Mouse (Mus musculus) brain, embryonic 14.5 days (tissue): ENCODE results near the gene Flvcr2.

Experiments used
- CTCF ChIP-seq: fragments of 200-500 bp; IDR thresholded peaks from 2 replicates; pipeline ENCODE4 v1.5.1; 2012; ENCODE audit warnings: inconsistent platforms, mild to moderate bottlenecking, moderate library complexity, borderline replicate concordance; ENCODE audit not compliant: insufficient read depth, insufficient read length; ENCODE audit errors: extremely low read depth
- POLR2A ChIP-seq: fragments of 200-500 bp; IDR thresholded peaks from 2 replicates; pipeline ENCODE4 v1.6.1; 2012; ENCODE audit warnings: mild to moderate bottlenecking, inconsistent platforms, borderline replicate concordance; ENCODE audit not compliant: poor library complexity, insufficient read depth, insufficient read length, severe bottlenecking; ENCODE audit errors: extremely low read depth

DNA sequence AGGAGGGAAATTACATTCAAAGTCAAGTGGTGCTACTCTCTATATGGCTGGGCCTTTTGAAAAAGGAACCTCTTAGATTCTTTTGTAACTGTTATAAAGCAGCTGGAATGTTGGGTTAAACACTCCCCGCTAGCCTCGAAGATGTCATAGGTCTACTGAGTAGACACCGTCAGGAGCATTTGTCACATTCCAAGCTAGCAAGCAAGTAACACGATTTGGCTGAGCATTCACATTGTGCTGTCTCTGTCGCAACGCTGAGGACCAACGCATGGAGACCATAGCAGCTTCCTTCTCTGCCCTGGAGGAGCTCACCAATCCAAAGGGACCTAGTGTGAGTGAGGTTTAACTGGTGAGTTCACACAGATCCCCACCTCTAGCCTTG lies 45.5 kb upstream of the Flvcr2 start:
- no peak for TF ChIP-seq POLR2A
- TF ChIP-seq CTCF, result no peak
